Mouse (Mus musculus) neural tube, embryonic 11.5 days (tissue): ENCODE measurements at regions not wholly inside any gene's neighbourhood (a gene's known extent, or its start where the extent isn't known, plus 50 kb on each side); places are given as distances from the start of the nearest gene placed in this dataset.

Source experiments
- ATAC-seq: fragments of 200-750 bp; cut with Nextera tagmentation; 2 replicates; pipeline ENCODE4 v1.8.0; 2017; ENCODE audit warnings: moderate number of reproducible peaks, mild to moderate bottlenecking, moderate TSS enrichment, moderate library complexity; ENCODE audit not compliant: insufficient read depth, low FRiP score, low TSS enrichment
- DNase-seq: peaks from one replicate; pipeline ENCODE4 v3.0.0-alpha.2; 2015; ENCODE audit warnings: low spot score
- H3K27ac ChIP-seq: fragments of 300-500 bp; sonication (generic); 2 replicates; pipeline ENCODE4 v1.5.1; 2014; ENCODE audit warnings: low read depth, mild to moderate bottlenecking, low read length
- H3K27me3 ChIP-seq: fragments of 300-500 bp; sonication (generic); 2 replicates; pipeline ENCODE4 v1.6.1; 2014; ENCODE audit warnings: mild to moderate bottlenecking, low read length, mixed read lengths; ENCODE audit not compliant: control insufficient read depth, insufficient read depth
- H3K36me3 ChIP-seq: fragments of 300-500 bp; sonication (generic); 2 replicates; pipeline ENCODE4 v1.6.1; 2014; ENCODE audit warnings: mild to moderate bottlenecking, low read length, moderate library complexity, mixed read lengths; ENCODE audit not compliant: control insufficient read depth, insufficient read depth
- H3K4me1 ChIP-seq: fragments of 300-500 bp; sonication (generic); 2 replicates; pipeline ENCODE4 v1.6.1; 2014; ENCODE audit warnings: low read length, mixed read lengths; ENCODE audit not compliant: control insufficient read depth, insufficient read depth
- H3K4me2 ChIP-seq: fragments of 300-500 bp; sonication (generic); 2 replicates; pipeline ENCODE4 v1.6.1; 2014; ENCODE audit warnings: low read depth, mild to moderate bottlenecking, moderate library complexity
- H3K4me3 ChIP-seq: fragments of 300-500 bp; sonication (generic); 2 replicates; pipeline ENCODE4 v1.5.1; 2014; ENCODE audit warnings: low read depth, low read length
- H3K9ac ChIP-seq: fragments of 300-500 bp; sonication (generic); 2 replicates; pipeline ENCODE4 v1.6.1; 2014; ENCODE audit warnings: mild to moderate bottlenecking, low read length
- H3K9me3 ChIP-seq: fragments of 300-500 bp; sonication (generic); 2 replicates; pipeline ENCODE4 v1.6.1; 2016; ENCODE audit warnings: low read length; ENCODE audit not compliant: control insufficient read depth
- WGBS: fragments of 180-500 bp; shearing (Covaris S2); extraction: QIAGEN DNeasy Blood & Tissue Kit; methylation state at CpG from one replicate; pipeline ENCODE4 v1.1.7; 2014; 5-methylcytosine and 5-hydroxymethylcytosine counted together

DNA sequence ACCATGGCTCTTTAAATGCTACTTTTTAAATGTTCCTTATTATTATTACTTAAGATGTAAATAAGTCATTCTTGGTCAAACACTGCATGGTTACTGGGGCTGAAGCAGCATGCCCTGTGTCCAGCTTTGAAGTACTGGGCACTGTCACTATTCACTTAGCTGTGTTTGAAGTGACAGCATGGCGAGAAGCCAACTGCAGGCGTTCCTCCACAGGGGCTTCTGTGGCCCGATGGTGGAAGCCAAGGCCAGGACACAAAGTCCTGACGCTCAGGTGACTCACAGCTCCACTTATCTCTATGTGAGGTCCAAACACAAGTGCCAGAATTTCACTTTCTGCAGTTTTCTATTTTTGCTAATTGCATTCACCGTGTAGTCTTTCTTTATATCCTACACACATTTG is 65.3 kb downstream of the Cdca7 start:
- Histone ChIP-seq H3K4me1 (no peaks in the 10 kb centered on the region), H3K27me3 (no peaks in the 10 kb centered on the region), H3K9ac (no peak overlapping the region), H3K4me3 (no peak overlapping the region), H3K36me3 (no peaks in the 10 kb centered on the region), H3K4me2 (no peak overlapping the region), H3K27ac (no peak overlapping the region), H3K9me3 (no peaks in the 10 kb centered on the region)
- DNase-seq (no peak), ATAC-seq (no peak)
- WGBS, result 83% methylated on average over 5 of the region's 5 CpGs

DNA sequence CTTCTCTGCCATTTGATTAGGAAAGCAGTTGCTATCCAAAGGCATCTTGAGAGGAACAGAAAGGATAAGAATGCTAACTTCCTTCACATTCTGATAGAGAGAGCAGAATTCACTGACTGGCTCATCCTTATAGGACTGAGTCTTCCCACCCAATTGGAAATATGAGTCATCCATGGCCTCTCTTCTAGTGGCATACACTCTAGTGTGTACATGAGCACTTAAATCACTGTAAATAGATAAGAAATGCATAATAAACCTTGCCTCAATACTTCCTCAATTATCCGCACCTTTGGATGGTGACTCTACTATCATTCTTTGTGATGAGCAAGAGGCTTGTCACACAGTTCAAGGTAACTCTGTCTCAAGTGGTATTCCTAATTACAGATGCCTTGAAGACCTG is 69.5 kb downstream of the Cdca7 start:
- 97% methylated on average over 1 of the region's 1 CpGs for WGBS
- no peak overlapping the region for H3K9ac ChIP-seq
- no peak overlapping the region for H3K4me3 ChIP-seq
- no peak overlapping the region for H3K4me2 ChIP-seq
- no peaks in the 10 kb centered on the region for H3K27me3 ChIP-seq
- no peaks in the 10 kb centered on the region for H3K9me3 ChIP-seq
- H3K36me3 ChIP-seq, result no peaks in the 10 kb centered on the region
- ATAC-seq, result no peak
- no peak overlapping the region for H3K27ac ChIP-seq
- no peaks in the 10 kb centered on the region for H3K4me1 ChIP-seq
- no peak for DNase-seq

DNA sequence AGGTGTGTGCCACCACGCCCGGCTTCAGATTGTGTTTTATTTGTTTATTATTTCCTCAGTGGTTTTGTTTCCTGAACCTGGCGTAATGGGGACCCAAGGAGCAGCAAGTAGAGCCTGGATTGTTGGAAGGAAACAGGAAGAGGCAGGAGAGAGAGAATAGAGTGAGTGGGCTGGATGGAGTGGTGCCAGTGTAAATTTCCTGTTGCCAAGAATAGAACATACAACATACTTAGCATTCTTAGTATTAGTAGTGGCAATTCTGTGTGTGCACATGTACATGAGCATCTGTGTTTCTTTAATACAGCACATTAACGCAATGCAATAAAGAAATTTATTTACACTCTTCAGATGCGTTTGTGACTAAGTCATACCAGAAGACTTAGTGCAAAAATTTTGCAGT is 70.5 kb downstream of the Cdca7 start:
- ATAC-seq, result no peak
- no peak overlapping the region for H3K9ac ChIP-seq
- no peaks in the 10 kb centered on the region for H3K36me3 ChIP-seq
- no peaks in the 10 kb centered on the region for H3K4me1 ChIP-seq
- DNase-seq, result no peak
- WGBS, result 86% methylated on average over 5 of the region's 5 CpGs
- no peak overlapping the region for H3K4me2 ChIP-seq
- no peaks in the 10 kb centered on the region for H3K27me3 ChIP-seq
- H3K27ac ChIP-seq, result no peak overlapping the region
- H3K9me3 ChIP-seq, result no peaks in the 10 kb centered on the region
- no peak overlapping the region for H3K4me3 ChIP-seq

DNA sequence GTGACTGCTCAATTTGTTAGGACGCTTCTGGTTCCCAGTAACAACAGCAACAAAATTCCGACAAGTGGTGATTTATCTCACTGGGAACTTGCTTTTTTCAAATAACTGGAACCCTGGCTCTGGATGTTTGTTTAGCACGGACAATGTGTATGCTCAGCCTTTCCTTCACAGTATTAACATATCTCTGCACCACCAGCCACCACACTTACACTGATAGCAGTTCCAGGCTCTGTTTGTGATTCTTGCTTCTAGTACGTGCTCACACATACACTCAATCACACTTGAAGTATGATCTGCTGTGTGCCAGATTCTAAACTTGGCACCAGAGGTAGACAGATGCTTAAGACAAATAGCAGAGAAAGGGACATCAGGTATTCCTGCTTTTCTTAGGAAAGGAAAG is 71.0 kb downstream of the Cdca7 start:
- no peak for DNase-seq
- Histone ChIP-seq H3K9ac (no peak overlapping the region), H3K27ac (no peak overlapping the region)

DNA sequence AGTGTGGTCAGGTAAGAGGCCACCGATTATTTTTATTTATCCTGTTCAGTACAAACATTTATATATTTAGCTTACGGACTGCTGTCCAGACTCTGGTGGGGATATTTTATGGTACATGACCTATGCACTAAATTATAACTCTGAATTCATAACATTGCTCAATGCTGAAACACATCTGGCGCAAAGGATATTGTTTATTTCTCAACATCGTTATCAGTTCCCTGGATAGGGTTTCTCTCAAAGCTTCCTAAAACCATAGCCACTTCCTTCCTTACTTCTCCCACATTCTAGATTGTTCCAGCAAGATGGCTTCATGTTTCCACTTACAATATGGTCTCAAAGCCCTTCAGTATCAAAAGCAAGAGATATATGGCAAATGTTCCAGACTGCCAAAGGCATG is 75.3 kb downstream of the Cdca7 start:
- H3K36me3 ChIP-seq, result no peaks in the 10 kb centered on the region
- 80% methylated on average over 4 of the region's 4 CpGs for WGBS

More for the DNA sequence above, 71.0 kb downstream of the Cdca7 start:
- Histone ChIP-seq H3K27me3 (no peaks in the 10 kb centered on the region), H3K36me3 (no peaks in the 10 kb centered on the region), H3K9me3 (no peaks in the 10 kb centered on the region), H3K4me3 (no peak overlapping the region), H3K4me1 (no peaks in the 10 kb centered on the region), H3K4me2 (no peak overlapping the region)
- 59% methylated on average over 4 of the region's 4 CpGs for WGBS
- no peak for ATAC-seq

DNA sequence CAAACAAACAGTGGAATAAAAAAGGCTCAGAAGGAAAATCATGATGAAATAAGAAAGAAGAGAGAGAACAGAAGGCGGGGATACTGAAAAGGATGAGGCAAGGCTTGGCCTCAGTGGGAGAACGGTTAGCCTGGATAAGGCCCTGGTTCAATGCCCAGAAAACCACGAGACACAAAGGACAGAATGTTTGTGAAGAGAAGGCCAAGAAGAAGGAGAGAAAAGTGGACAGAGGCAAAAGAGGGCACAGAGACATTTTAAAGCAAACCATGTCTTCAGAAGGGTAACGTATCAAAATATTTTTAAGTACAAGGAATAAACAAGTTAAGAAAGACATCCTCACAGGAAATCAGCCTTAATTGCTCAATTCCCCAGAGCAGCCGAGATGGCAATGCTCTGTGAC is 78.6 kb downstream of the Cdca7 start:
- no peaks in the 10 kb centered on the region for H3K36me3 ChIP-seq
- H3K4me3 ChIP-seq, result no peak overlapping the region
- H3K9ac ChIP-seq, result no peak overlapping the region
- no peaks in the 10 kb centered on the region for H3K27me3 ChIP-seq
- ATAC-seq (no peak), DNase-seq (no peak)
- peaks cover 5% of the 10 kb centered on the region; the same call in 1 of the 2 replicates for H3K4me1 ChIP-seq
- H3K4me2 ChIP-seq, result no peak overlapping the region
- no peak overlapping the region for H3K27ac ChIP-seq
- WGBS, result 87% methylated on average over 5 of the region's 5 CpGs
- no peaks in the 10 kb centered on the region for H3K9me3 ChIP-seq

More for the DNA sequence above, 75.3 kb downstream of the Cdca7 start:
- Histone ChIP-seq H3K9ac (no peak overlapping the region), H3K4me2 (no peak overlapping the region), H3K27ac (no peak overlapping the region), H3K4me1 (no peaks in the 10 kb centered on the region), H3K4me3 (no peak overlapping the region), H3K9me3 (no peaks in the 10 kb centered on the region), H3K27me3 (no peaks in the 10 kb centered on the region)
- ATAC-seq, result no peak
- DNase-seq, result no peak

DNA sequence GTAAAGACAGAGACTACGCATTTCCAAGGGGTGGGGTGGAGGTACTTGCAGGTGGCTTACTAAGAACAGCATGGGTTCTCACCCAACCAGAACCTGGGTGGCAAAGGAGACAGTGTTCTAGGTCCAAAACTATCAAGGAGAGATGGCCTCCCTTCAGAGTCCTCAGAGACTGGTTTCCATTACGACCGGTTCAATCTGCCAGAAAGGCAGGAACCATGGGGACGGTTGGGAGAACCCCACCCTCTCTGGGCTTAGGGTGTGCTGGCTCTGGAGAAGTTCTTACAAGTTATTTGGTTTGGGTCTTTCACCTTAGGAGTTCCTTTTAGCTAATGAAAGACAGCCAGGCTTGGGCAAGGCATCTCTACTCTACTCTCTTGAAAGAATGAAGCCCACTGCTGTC is 79.2 kb downstream of the Cdca7 start:
- DNase-seq (no peak), ATAC-seq (no peak)
- Histone ChIP-seq H3K9ac (no peak overlapping the region), H3K27me3 (no peaks in the 10 kb centered on the region), H3K4me3 (no peak overlapping the region), H3K27ac (no peak overlapping the region), H3K36me3 (no peaks in the 10 kb centered on the region), H3K9me3 (no peaks in the 10 kb centered on the region), H3K4me1 (peaks cover 5% of the 10 kb centered on the region; the same call in 1 of the 2 replicates), H3K4me2 (no peak overlapping the region)
- 95% methylated on average over 4 of the region's 4 CpGs for WGBS

DNA sequence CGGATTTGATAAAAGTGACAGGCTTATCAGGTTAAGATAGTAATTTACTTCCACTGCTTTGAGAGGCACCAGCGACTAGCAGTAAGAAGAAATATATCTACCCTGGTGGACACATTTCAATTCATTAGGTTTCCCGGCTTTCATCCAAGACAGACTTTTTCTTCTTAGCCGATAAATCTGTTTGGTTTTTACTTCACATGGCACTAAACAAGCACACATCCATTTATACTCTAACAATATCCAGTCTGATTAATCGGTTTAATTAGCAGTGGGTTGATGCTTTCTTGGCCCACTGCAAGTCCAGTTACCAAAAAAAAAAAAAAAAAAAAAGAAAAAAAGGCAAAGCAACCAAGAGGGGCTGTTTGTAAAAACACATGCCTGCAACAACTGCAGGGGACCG is 79.6 kb downstream of the Cdca7 start:
- H3K27ac ChIP-seq, result no peak overlapping the region
- H3K4me1 ChIP-seq, result peaks cover 5% of the 10 kb centered on the region; the same call in 1 of the 2 replicates
- no peaks in the 10 kb centered on the region for H3K36me3 ChIP-seq
- H3K9ac ChIP-seq, result no peak overlapping the region
- ATAC-seq (no peak), DNase-seq (no peak)
- WGBS, result 75% methylated on average over 6 of the region's 6 CpGs
- H3K4me2 ChIP-seq, result no peak overlapping the region
- H3K4me3 ChIP-seq, result no peak overlapping the region
- H3K27me3 ChIP-seq, result no peaks in the 10 kb centered on the region
- H3K9me3 ChIP-seq, result no peaks in the 10 kb centered on the region

DNA sequence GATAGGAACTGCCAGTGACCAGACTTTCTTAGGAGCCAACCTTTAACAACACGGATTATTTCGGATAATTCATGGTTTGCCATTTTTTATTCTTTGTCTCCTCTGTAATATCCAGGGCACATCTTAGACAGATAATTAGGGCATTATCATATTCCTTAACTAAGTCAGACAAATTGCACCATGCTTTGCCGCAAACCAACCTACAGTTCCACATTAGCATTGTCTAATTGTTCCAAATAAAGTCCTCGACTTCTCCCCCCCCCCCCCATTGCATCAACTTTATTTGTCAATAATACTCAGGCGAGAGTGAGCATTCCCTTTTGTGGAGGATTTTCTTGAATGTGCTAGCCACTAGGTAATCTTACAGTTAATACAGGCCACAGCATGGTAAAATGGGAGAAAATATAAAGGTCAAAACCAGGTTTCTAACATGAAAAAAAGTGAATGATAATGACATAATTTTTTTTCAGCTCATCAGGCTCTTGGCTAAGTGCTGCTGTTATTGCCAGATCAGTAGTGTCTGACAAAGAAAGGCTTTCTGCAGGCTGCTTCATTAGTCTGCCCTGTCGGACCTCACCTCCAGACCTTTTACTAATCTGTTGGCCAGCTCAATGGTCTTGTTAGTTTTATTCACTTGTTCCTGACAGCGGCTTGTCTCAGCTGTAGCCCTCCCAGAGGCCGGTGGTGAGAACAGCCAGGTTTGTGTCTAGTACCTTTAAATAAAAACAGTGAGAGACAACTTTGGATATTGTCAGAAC is 80.3 kb downstream of the Cdca7 start:
- Histone ChIP-seq H3K4me3 (no peak overlapping the region), H3K9ac (no peak overlapping the region), H3K4me1 (peaks cover 5% of the 10 kb centered on the region; the same call in 1 of the 2 replicates), H3K4me2 (no peak overlapping the region), H3K9me3 (no peaks in the 10 kb centered on the region), H3K27me3 (no peaks in the 10 kb centered on the region), H3K36me3 (no peaks in the 10 kb centered on the region), H3K27ac (no peak overlapping the region)
- WGBS, result 64% methylated on average over 8 of the region's 8 CpGs
- DNase-seq, result no peak
- ATAC-seq, result no peak
